Mouse (Mus musculus) kidney, embryonic 15.5 days (tissue): ENCODE measurements at regions not wholly inside any gene's neighbourhood (a gene's known extent, or its start where the extent isn't known, plus 50 kb on each side); places are given as distances from the start of the nearest gene placed in this dataset.

Experiments used
- ATAC-seq: fragments of 200-750 bp; cut with Nextera tagmentation; replicated peaks from 2 replicates; pipeline ENCODE4 v1.8.0; 2017; ENCODE audit warnings: moderate TSS enrichment; ENCODE audit not compliant: low FRiP score
- H3K27ac ChIP-seq: fragments of 300-500 bp; sonication (generic); 2 replicates; pipeline ENCODE4 v1.5.1; 2015; ENCODE audit warnings: mild to moderate bottlenecking, inconsistent platforms
- H3K27me3 ChIP-seq: fragments of 300-500 bp; sonication (generic); 2 replicates; pipeline ENCODE4 v1.6.1; 2015; ENCODE audit warnings: inconsistent platforms
- H3K36me3 ChIP-seq: fragments of 300-500 bp; sonication (generic); 2 replicates; pipeline ENCODE4 v1.6.1; 2015; ENCODE audit warnings: inconsistent platforms
- H3K4me1 ChIP-seq: fragments of 300-500 bp; sonication (generic); 2 replicates; pipeline ENCODE4 v1.6.1; 2015; ENCODE audit warnings: inconsistent platforms
- H3K4me2 ChIP-seq: fragments of 300-500 bp; sonication (generic); 2 replicates; pipeline ENCODE4 v1.6.1; 2015; ENCODE audit warnings: moderate library complexity, mild to moderate bottlenecking, inconsistent platforms
- H3K4me3 ChIP-seq: fragments of 300-500 bp; sonication (generic); replicated peaks from 2 replicates; pipeline ENCODE4 v1.5.1; 2015; ENCODE audit warnings: mild to moderate bottlenecking, inconsistent platforms
- H3K9ac ChIP-seq: fragments of 300-500 bp; sonication (generic); 2 replicates; pipeline ENCODE4 v1.6.1; 2015; ENCODE audit warnings: mild to moderate bottlenecking, inconsistent platforms
- H3K9me3 ChIP-seq: fragments of 300-500 bp; sonication (generic); replicated peaks from 2 replicates; pipeline ENCODE4 v1.6.1; 2016; ENCODE audit warnings: inconsistent platforms
- WGBS: fragments of 180-500 bp; shearing (Covaris S2); methylation state at CpG from one replicate; pipeline ENCODE4 v1.1.7; 2015; ENCODE audit warnings: mixed read lengths; 5-methylcytosine and 5-hydroxymethylcytosine counted together

- no peak for ATAC-seq
- Histone ChIP-seq H3K4me1 (no peaks in the 10 kb centered on the region), H3K4me2 (no peak overlapping the region), H3K27me3 (no peaks in the 10 kb centered on the region), H3K4me3 (no peak overlapping the region), H3K27ac (no peak overlapping the region), H3K36me3 (no peaks in the 10 kb centered on the region), H3K9ac (no peak overlapping the region), H3K9me3 (no peaks in the 10 kb centered on the region)
- 79% methylated on average over 12 of the region's 12 CpGs for WGBS
Observed at GRCm38 (mm10) chr13:59393231-59393938, 191.6 kb downstream of the Agtpbp1 start.

DNA sequence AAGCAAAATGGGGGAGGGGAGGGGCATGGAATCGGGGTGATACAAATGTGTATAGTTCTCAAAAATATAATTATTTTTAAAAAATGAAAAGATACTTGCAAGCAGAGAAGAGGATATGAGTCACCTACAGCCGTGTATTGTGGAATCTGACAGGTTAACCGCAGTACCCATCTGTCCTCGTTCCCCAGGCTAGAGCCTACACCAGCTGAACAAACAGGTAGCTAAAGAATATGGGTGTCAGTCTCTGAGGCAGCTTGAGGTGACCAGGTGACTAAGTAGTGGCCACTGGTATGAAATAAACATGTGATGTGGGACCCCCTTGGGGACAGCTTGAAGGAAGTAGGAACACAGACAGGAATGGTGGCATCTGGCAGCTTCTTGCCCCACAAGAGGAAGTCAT, 192.2 kb downstream of the Agtpbp1 start:
- ATAC-seq: no peak
- H3K27me3 ChIP-seq: no peaks in the 10 kb centered on the region
- 69% methylated on average over 4 of the region's 4 CpGs for WGBS

DNA sequence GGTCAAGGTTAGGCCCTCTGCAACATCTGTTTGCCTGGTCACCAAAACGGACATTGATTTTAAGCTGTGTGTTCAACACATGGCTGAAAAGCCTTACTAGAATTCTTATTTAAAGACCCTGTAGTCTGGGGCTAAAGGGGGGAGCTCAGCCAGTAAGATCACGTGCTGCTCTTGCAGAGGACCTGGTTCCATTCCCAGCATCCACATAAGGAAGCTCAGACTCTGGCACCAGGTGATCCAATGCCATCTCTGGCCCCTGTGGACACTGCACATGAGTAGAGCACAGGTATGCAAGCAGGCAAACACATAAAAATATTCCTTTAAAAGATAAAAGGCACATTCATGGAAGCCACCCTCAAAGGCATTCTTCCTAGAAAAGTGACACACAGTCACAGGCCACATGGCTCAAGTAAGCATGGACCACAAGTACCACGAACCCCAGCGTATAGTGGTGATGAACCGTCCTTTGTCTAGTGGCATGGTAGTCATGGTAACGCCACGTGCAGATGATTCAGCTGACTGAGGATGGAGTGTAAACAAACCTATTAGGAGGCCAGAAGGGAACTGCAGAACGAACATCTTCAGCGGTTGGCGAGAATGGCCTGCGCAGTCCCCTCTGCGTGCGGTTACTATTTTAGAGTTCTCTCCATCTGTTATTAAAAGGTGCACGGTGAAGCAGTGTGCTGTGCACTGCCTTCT, 197.3 kb downstream of the Agtpbp1 start:
- Histone ChIP-seq H3K27ac (no peak overlapping the region), H3K4me1 (no peaks in the 10 kb centered on the region), H3K4me3 (no peak overlapping the region), H3K36me3 (no peaks in the 10 kb centered on the region), H3K4me2 (no peak overlapping the region), H3K27me3 (no peaks in the 10 kb centered on the region), H3K9me3 (no peaks in the 10 kb centered on the region), H3K9ac (no peak overlapping the region)
- ATAC-seq: no peak
- 80% methylated on average over 14 of the region's 14 CpGs for WGBS

More for the DNA sequence above, 192.2 kb downstream of the Agtpbp1 start:
- H3K36me3 ChIP-seq: no peaks in the 10 kb centered on the region
- H3K4me2 ChIP-seq: no peak overlapping the region
- H3K27ac ChIP-seq: no peak overlapping the region
- no peaks in the 10 kb centered on the region for H3K9me3 ChIP-seq
- H3K9ac ChIP-seq: no peak overlapping the region
- H3K4me1 ChIP-seq: no peaks in the 10 kb centered on the region
- H3K4me3 ChIP-seq: no peak overlapping the region

GRCm38 (mm10) chr13:59386935-59387540, 198.0 kb downstream of the Agtpbp1 start:
- Histone ChIP-seq H3K9me3 (no peaks in the 10 kb centered on the region), H3K4me2 (no peak overlapping the region), H3K36me3 (no peaks in the 10 kb centered on the region), H3K27me3 (no peaks in the 10 kb centered on the region), H3K27ac (no peak overlapping the region), H3K4me3 (no peak overlapping the region), H3K9ac (no peak overlapping the region), H3K4me1 (no peaks in the 10 kb centered on the region)
- ATAC-seq: no peak
- 71% methylated on average over 7 of the region's 7 CpGs for WGBS

DNA sequence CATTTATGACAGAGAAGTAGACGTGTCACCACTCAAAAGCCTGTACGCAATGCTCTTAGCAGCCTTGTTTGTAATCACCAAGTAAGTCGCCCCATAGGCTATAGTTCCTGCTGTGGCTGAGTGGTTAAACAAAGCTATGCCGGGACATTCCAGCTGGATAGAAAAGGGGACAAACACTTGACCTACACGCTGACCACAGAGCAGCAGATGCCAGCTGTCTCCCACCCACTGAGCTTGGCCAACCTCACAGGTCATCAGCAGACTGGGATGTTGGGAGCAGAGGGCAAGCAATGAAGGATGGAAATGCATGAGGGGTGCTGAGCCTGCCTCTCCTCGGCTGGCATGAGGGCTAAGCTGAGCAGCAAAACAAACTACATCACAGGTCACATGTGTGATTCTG, 199.2 kb downstream of the Agtpbp1 start:
- ATAC-seq: no peak
- no peak overlapping the region for H3K4me2 ChIP-seq
- 68% methylated on average over 6 of the region's 6 CpGs for WGBS

DNA sequence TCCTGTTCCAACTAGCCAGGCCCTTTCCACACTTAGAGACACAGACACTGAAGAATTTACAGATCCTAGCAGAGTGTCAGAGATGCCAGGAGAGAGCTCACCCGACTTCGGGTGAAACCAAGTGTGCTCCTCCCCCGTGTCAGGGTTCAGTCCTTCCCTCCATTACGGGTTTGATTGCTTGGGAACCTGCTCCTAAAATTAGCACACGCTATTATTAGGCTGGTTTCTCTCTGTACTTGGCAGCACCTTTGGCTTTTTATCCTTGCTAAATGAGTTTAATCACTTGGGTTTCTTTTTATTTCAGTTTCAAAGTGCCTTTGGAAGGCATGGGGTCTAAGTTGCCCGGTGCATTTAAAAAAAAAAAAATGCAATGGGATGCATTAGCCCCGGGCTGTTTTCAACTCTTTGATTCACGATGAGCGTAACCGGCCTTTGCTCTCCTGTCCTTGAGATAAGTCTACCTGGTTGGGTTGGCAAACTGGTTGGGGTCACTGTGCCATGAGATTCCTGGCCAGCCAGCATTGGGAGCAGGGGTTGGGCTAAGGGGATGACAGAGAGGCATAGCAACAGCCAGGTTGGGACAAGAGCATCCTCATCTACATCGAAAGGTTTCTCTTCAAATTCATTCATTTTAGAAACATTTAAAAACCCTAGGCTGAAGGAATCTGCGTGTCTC, 214.7 kb downstream of the Agtpbp1 start:
- no peak overlapping the region for H3K4me2 ChIP-seq
- no peaks in the 10 kb centered on the region for H3K27me3 ChIP-seq
- no peaks in the 10 kb centered on the region for H3K9me3 ChIP-seq
- no peak for ATAC-seq
- no peak overlapping the region for H3K4me3 ChIP-seq
- no peak overlapping the region for H3K27ac ChIP-seq
- no peaks in the 10 kb centered on the region for H3K36me3 ChIP-seq
- no peak overlapping the region for H3K9ac ChIP-seq
- WGBS: 79% methylated on average over 12 of the region's 12 CpGs
- peaks cover 12% of the 10 kb centered on the region for H3K4me1 ChIP-seq

More for the DNA sequence above, 199.2 kb downstream of the Agtpbp1 start:
- no peak overlapping the region for H3K4me3 ChIP-seq
- H3K9ac ChIP-seq: no peak overlapping the region
- H3K9me3 ChIP-seq: no peaks in the 10 kb centered on the region
- H3K27me3 ChIP-seq: no peaks in the 10 kb centered on the region
- H3K4me1 ChIP-seq: no peaks in the 10 kb centered on the region
- H3K36me3 ChIP-seq: no peaks in the 10 kb centered on the region
- no peak overlapping the region for H3K27ac ChIP-seq

DNA sequence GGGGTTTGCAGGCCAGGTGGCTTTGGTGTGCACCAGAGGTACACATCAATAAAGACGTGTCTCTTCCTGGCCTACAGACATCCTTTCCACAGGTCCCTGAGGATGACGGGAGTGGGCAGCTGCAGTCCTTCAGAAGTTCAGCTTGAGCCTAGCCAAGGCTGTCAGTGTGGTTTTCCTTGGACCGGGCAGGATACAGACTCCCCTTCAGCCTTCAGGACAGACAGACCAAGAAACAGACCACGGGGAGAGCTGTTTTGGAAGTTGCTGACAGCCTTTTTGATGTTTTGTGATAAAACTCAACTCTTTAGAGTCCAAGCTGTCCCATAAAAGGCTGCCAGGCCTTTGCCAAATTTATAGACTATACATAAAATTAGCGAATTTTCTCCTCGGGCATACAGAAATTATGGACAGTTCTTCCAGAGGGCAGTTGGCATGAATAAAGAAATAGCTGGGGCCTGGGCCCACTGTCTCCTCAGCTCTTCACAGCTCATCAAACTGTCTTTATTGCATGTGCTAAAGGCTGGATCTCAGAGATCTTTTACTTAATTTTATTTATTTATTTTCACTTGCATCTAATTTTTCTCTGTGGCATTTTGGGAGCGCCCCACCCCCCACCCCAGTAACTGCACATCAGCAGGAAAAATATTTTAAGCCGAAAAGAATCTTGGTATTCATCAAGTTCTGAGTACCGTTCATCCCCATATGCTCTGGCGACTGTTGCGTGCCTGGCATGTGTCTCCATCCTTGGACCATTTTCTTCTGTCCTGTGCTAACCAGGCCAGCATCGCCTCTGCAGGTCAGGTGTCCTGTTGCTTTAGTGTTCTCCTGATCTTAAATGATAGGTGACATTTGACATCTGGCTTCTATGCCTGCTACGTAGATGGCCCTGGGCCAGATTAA, 216.2 kb downstream of the Agtpbp1 start:
- no peak for ATAC-seq
- no peak overlapping the region for H3K27ac ChIP-seq
- 54% methylated on average over 13 of the region's 13 CpGs for WGBS

DNA sequence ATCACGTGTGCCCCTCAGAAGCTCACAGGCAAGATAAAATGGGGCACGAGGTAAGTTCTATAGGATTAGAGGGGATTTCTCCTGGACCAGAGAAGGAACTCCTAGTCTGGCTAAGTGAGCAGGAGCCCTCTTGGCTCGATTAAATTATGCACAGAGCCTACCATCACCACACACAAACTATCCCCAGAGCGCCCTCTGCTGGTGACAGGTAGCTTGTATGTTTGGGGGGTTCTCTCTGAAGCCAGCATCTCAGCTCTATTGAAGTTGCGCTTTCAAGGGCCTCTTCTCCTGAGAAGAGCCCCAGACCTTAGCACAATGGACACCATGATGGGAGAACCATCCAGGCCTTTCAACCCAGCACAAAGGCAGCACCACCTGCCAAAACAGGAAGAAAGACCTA, 219.6 kb downstream of the Agtpbp1 start:
- no peaks in the 10 kb centered on the region for H3K27me3 ChIP-seq

More for the DNA sequence above, 216.2 kb downstream of the Agtpbp1 start:
- H3K4me1 ChIP-seq: peaks cover 12% of the 10 kb centered on the region
- H3K27me3 ChIP-seq: no peaks in the 10 kb centered on the region
- no peak overlapping the region for H3K4me2 ChIP-seq
- H3K36me3 ChIP-seq: no peaks in the 10 kb centered on the region
- no peak overlapping the region for H3K9ac ChIP-seq
- H3K4me3 ChIP-seq: no peak overlapping the region
- H3K9me3 ChIP-seq: no peaks in the 10 kb centered on the region

DNA sequence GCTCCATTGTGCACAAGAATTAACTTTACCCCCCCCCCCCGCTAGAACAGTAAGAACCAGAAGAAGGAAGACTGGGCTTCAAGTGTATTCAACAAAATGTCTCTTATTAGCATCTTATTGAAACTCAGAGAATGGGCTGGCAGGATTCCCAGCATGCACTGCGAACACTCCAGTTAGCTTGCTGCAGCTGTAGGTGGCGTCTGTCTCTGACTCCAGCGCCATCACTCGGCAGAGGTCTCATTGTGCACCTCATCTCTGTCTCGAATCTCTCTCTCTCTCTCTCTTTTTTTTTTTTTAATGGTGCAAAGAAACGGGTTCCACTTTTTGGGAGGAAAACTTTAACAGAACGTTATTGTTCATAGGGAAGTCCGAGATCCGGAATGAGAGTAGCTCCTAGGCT, 221.6 kb downstream of the Agtpbp1 start:
- H3K4me2 ChIP-seq: no peak overlapping the region
- H3K36me3 ChIP-seq: no peaks in the 10 kb centered on the region
- H3K27ac ChIP-seq: no peak overlapping the region
- ATAC-seq: no peak
- peaks cover 8% of the 10 kb centered on the region for H3K4me1 ChIP-seq
- no peak overlapping the region for H3K4me3 ChIP-seq
- 78% methylated on average over 10 of the region's 10 CpGs for WGBS
- H3K9ac ChIP-seq: no peak overlapping the region
- H3K27me3 ChIP-seq: no peaks in the 10 kb centered on the region
- no peaks in the 10 kb centered on the region for H3K9me3 ChIP-seq

More for the DNA sequence above, 219.6 kb downstream of the Agtpbp1 start:
- Histone ChIP-seq H3K4me2 (no peak overlapping the region), H3K36me3 (no peaks in the 10 kb centered on the region), H3K4me3 (no peak overlapping the region), H3K9ac (no peak overlapping the region), H3K4me1 (peaks cover 12% of the 10 kb centered on the region), H3K27ac (no peak overlapping the region), H3K9me3 (no peaks in the 10 kb centered on the region)
- WGBS: 46% methylated on average over 5 of the region's 5 CpGs
- ATAC-seq: no peak

DNA sequence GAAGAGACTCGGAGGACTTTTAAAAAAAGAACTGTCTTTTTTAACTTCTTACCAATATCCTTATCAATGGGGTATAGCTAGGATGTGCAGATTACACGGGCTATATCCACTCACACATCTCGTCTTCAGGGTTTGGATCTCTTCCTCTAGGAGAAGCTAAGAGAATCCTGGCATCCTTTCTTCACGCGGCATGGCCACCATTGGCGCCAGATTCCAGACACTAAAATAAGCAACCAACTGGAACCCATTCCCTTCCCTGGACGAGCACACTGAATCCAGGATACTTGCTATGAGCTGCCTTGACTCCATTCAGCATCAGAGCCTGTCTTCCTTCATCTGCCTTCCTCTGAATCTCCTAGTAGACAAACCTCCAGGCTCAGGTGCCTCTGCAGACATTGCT, 223.7 kb downstream of the Agtpbp1 start:
- H3K9ac ChIP-seq: no peak overlapping the region

GRCm38 (mm10) chr13:59360026-59360425, 225.0 kb downstream of the Agtpbp1 start:
- Histone ChIP-seq H3K4me1 (no peaks in the 10 kb centered on the region), H3K4me2 (no peak overlapping the region), H3K9me3 (no peaks in the 10 kb centered on the region), H3K27me3 (no peaks in the 10 kb centered on the region), H3K36me3 (no peaks in the 10 kb centered on the region), H3K4me3 (no peak overlapping the region), H3K27ac (no peak overlapping the region), H3K9ac (no peak overlapping the region)
- WGBS: 85% methylated on average over 3 of the region's 3 CpGs
- ATAC-seq: no peak

More for the DNA sequence above, 223.7 kb downstream of the Agtpbp1 start:
- Histone ChIP-seq H3K4me1 (no peaks in the 10 kb centered on the region), H3K9me3 (no peaks in the 10 kb centered on the region), H3K27ac (no peak overlapping the region), H3K4me2 (no peak overlapping the region), H3K27me3 (no peaks in the 10 kb centered on the region), H3K4me3 (no peak overlapping the region), H3K36me3 (no peaks in the 10 kb centered on the region)
- WGBS: 86% methylated on average over 7 of the region's 7 CpGs
- ATAC-seq: no peak
